Mouse (Mus musculus) left cerebral cortex, postnatal 36 days (tissue): Measurements from ENCODE around the gene Olfr1130. TPM values are rescaled to one million over a fixed set of nuclear protein-coding genes. Genes with fewer than 3 reads are reported as not detected.
"Not testable (repeated sequence)": the region's sequence is repeated elsewhere in the genome, so short reads cannot be mapped to it uniquely, and the experiment has no call there.

Experiments
- DNase-seq, 2 experiments: peaks; one replicate each; pipeline ENCODE4 v3.0.0; 2021 to 2022; ENCODE audit warnings: low spot score in 2 of 2, mixed read lengths in 1 of 2
- intact Hi-C: fragments of 180-260 bp; cut with DNase I; formaldehyde crosslinking; loops from one replicate; pipeline ENCODE4 v1.15.1; 2025
- total RNA-seq, 2 experiments: library from RNA; stranded (reverse); gene quantifications; 2 replicates each; pipeline ENCODE4 v1.2.3; 2021

Gene Olfr1130
- total RNA-seq = not detected

DNA sequence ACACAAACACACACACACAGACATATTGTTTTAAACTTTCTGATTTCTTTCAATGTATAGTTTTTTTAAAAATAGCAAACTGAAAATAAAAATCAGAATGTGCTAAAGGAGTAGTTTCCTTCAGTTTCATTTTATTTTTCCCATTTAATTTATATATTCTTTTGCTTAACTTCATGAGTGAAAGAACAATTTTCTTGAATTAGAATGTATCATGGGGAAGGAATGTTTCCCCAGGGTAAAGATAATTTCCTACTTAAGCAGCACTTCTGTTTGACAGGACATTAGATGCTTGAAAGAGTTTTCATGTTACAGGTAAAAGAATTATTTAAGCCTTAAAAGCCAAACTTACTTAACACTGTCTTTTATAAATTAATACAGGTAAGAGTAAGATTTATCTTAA is at the start of gene Olfr1130:
Gene Olfr1130, plus strand, starts transcription at position 301 of the 400 bp plus-strand sequence.
- intact Hi-C loops, DNase-seq: not testable (repeated sequence)

GRCm38 (mm10) chr2:87573602-87574001 is 32.4 kb upstream of the Olfr1130 start, which contains the start of gene Olfr1129:
Gene Olfr1129, plus strand, starts transcription at chr2:87573902.
- DNase-seq, intact Hi-C loops: not testable (repeated sequence)

- intact Hi-C loops = no loop called here
- no peak for DNase-seq
Observed at GRCm38 (mm10) chr2:87626804-87627203, 20.8 kb downstream of the Olfr1130 start, which contains the start of gene Olfr1131. Gene Olfr1131, plus strand, starts transcription at chr2:87627104.

GRCm38 (mm10) chr2:87637435-87637834 is 31.4 kb downstream of the Olfr1130 start, which contains the start of gene Olfr1132:
Gene Olfr1132, minus strand, starts transcription at chr2:87637535.
- DNase-seq = no peak
- intact Hi-C loops = no loop called here

DNA sequence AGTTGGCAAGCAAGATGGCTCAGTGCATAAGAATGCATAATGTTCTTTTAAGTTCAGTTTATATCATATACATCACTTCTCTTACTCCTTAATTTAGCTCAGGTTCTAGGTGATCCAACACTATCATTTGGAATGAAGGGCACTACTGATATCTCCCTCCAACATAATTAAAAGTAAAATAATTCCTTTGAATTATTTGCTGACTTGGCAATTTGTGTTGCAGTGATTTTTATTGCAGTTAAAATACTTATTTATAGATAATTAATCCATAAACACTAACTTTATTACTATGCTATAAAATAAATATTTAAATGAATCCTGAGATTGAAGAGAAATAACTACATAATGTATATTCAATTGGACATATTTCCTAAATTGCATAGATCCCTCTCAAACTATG is 36.4 kb downstream of the Olfr1130 start:
- DNase-seq = no peak
- intact Hi-C loops = no loop called here

- intact Hi-C loops = no loop called here
- DNase-seq = no peak
Observed at GRCm38 (mm10) chr2:87647274-87647673, 41.3 kb downstream of the Olfr1130 start, which contains the start of gene Olfr1133. Gene Olfr1133, minus strand, starts transcription at chr2:87647374.

DNA sequence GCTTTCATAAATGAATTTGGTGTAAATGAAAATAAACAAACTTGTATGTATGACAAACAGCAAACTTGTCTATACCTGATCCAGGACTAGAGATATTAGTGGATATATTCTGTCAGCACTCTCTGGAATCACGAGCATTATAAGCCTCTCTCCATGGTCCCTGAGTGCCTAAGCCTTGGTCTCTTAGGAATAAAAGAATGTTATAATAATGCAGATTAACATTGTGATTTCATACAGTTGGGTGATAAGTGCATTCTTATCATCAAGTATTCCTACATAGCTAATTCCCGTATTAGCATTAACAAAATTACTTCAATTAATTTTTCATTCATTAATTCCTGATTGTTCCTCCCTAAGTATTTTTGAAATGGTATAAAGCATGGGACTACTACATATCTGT is 52.3 kb downstream of the Olfr1130 start, which contains the start of gene Olfr1134:
Gene Olfr1134, minus strand, starts transcription at position 101 of the 400 bp plus-strand sequence.
- no peak for DNase-seq
- intact Hi-C loops = no loop called here

Other genes starting within 250 kb of the Olfr1130 start
- not detected for gene Olfr1121, start 236.3 kb upstream of the Olfr1130 start, total RNA-seq
- under 1 TPM in 1 of 2 experiments, not detected in 1; 0.18 TPM for gene Olfr1122, start 220.4 kb upstream of the Olfr1130 start, total RNA-seq
- gene Olfr1123, start 189.6 kb upstream of the Olfr1130 start, total RNA-seq = not detected
- not detected for gene Olfr1124, start 175.9 kb upstream of the Olfr1130 start, total RNA-seq
- gene Olfr1126, start 152.2 kb upstream of the Olfr1130 start, total RNA-seq = not detected
- not detected for gene Pramel7, start 109.1 kb upstream of the Olfr1130 start, total RNA-seq
- gene Pramel6, start 99.6 kb upstream of the Olfr1130 start, total RNA-seq = not detected
- gene Olfr153, start 74.4 kb upstream of the Olfr1130 start, total RNA-seq = not detected
- not detected for gene Olfr1128, start 60.7 kb upstream of the Olfr1130 start, total RNA-seq
- gene Olfr1129, start 32.3 kb upstream of the Olfr1130 start, total RNA-seq = not detected
- not detected for gene Olfr1131, start 20.9 kb downstream of the Olfr1130 start, total RNA-seq
- gene Olfr1132, start 31.3 kb downstream of the Olfr1130 start, total RNA-seq = not detected
- not detected for gene Olfr1133, start 41.2 kb downstream of the Olfr1130 start, total RNA-seq
- gene Olfr1134, start 52.2 kb downstream of the Olfr1130 start, total RNA-seq = not detected
- not detected for gene Olfr1135, start 67.5 kb downstream of the Olfr1130 start, total RNA-seq
- not detected for gene Olfr1136, start 87.7 kb downstream of the Olfr1130 start, total RNA-seq
- not detected for gene Olfr1137, start 107.0 kb downstream of the Olfr1130 start, total RNA-seq
- not detected for gene Olfr1138, start 133.8 kb downstream of the Olfr1130 start, total RNA-seq
- not detected for gene Olfr1140, start 137.5 kb downstream of the Olfr1130 start, total RNA-seq
- not detected for gene Olfr1141, start 147.8 kb downstream of the Olfr1130 start, total RNA-seq
- not detected for gene Olfr152, start 173.3 kb downstream of the Olfr1130 start, total RNA-seq
- gene Olfr1143, start 194.4 kb downstream of the Olfr1130 start, total RNA-seq = not detected
- not detected for gene Olfr1145, start 203.6 kb downstream of the Olfr1130 start, total RNA-seq
- gene Olfr1148, start 224.3 kb downstream of the Olfr1130 start, total RNA-seq = not detected
- not detected for gene Olfr1150-ps1, start 237.8 kb downstream of the Olfr1130 start, total RNA-seq
- not detected for gene Olfr1151, start 249.7 kb downstream of the Olfr1130 start, total RNA-seq